Mouse (Mus musculus) limb, embryonic 14.5 days (tissue): ENCODE measurements around the gene Sort1. TPM values are rescaled to one million over a fixed set of nuclear protein-coding genes. Genes with fewer than 3 reads are reported as not detected.
A peak's percentile ranks its signal among the peaks of the same experiment; 100 is the strongest.

ENCODE experiments used
- ATAC-seq: fragments of 200-750 bp; cut with Nextera tagmentation; 2 replicates; pipeline ENCODE4 v1.8.0; 2017; ENCODE audit warnings: low read depth, moderate number of reproducible peaks, moderate TSS enrichment; ENCODE audit not compliant: low FRiP score
- DNase-seq: peaks from one replicate; pipeline ENCODE4 v3.0.0-alpha.2; 2015; ENCODE audit warnings: low spot score
- H3K27ac ChIP-seq: fragments of 300-500 bp; sonication (generic); replicated peaks from 2 replicates; pipeline ENCODE4 v1.5.1; 2014; ENCODE audit warnings: low read depth, mild to moderate bottlenecking, low read length, moderate library complexity, mixed read lengths
- H3K27me3 ChIP-seq: fragments of 300-500 bp; sonication (generic); 2 replicates; pipeline ENCODE4 v1.6.1; 2014; ENCODE audit warnings: low read length, mixed read lengths; ENCODE audit not compliant: control insufficient read depth, insufficient read depth
- H3K36me3 ChIP-seq: fragments of 300-500 bp; sonication (generic); 2 replicates; pipeline ENCODE4 v1.6.1; 2014; ENCODE audit warnings: mild to moderate bottlenecking, low read length, moderate library complexity, mixed read lengths; ENCODE audit not compliant: control insufficient read depth, insufficient read depth
- H3K4me1 ChIP-seq: fragments of 300-500 bp; sonication (generic); 2 replicates; pipeline ENCODE4 v1.6.1; 2014; ENCODE audit warnings: antibody characterized with exemption, low read length, mixed read lengths; ENCODE audit not compliant: control insufficient read depth, insufficient read depth
- H3K4me2 ChIP-seq: fragments of 300-500 bp; sonication (generic); replicated peaks from 2 replicates; pipeline ENCODE4 v1.6.1; 2014; ENCODE audit warnings: low read depth, mild to moderate bottlenecking, low read length, moderate library complexity; ENCODE audit not compliant: severe bottlenecking
- H3K4me3 ChIP-seq: fragments of 300-500 bp; sonication (generic); replicated peaks from 2 replicates; pipeline ENCODE4 v1.5.1; 2014; ENCODE audit warnings: low read length
- H3K9ac ChIP-seq: fragments of 300-500 bp; sonication (generic); 2 replicates; pipeline ENCODE4 v1.6.1; 2014; ENCODE audit warnings: mild to moderate bottlenecking, low read depth, low read length, moderate library complexity; ENCODE audit not compliant: severe bottlenecking
- H3K9me3 ChIP-seq: fragments of 300-500 bp; sonication (generic); 2 replicates; pipeline ENCODE4 v1.6.1; 2016; ENCODE audit warnings: low read length; ENCODE audit not compliant: control insufficient read depth
- POLR2A ChIP-seq: fragments of 200-500 bp; IDR thresholded peaks from 2 replicates; pipeline ENCODE4 v1.8.0; 2012; ENCODE audit warnings: inconsistent platforms, mild to moderate bottlenecking, moderate library complexity, borderline replicate concordance; ENCODE audit not compliant: insufficient read depth, insufficient read length; ENCODE audit errors: extremely low read depth
- WGBS: fragments of 180-500 bp; shearing (Covaris S2); extraction: QIAGEN DNeasy Blood & Tissue Kit; methylation state at CpG from one replicate; pipeline ENCODE4 v1.1.7; 2014; 5-methylcytosine and 5-hydroxymethylcytosine counted together
- polyA plus RNA-seq, 2 experiments: library from polyadenylated mRNA; depleted of rRNA in 1 of 2; stranded (reverse) in 1 of 2; unstranded in 1 of 2; fragments of >200 nt; fragmentation: Nextera tagmentation in 1 of 2; extraction: Ambion mirVana in 1 of 2; gene quantifications; 2 replicates each; pipeline versions ENCODE4 v1.2.1 to v1.2.3; 2012 to 2014

The Sort1 gene
- polyA plus RNA-seq, 2 experiments, result 17.9 to 30.4 TPM

DNA sequence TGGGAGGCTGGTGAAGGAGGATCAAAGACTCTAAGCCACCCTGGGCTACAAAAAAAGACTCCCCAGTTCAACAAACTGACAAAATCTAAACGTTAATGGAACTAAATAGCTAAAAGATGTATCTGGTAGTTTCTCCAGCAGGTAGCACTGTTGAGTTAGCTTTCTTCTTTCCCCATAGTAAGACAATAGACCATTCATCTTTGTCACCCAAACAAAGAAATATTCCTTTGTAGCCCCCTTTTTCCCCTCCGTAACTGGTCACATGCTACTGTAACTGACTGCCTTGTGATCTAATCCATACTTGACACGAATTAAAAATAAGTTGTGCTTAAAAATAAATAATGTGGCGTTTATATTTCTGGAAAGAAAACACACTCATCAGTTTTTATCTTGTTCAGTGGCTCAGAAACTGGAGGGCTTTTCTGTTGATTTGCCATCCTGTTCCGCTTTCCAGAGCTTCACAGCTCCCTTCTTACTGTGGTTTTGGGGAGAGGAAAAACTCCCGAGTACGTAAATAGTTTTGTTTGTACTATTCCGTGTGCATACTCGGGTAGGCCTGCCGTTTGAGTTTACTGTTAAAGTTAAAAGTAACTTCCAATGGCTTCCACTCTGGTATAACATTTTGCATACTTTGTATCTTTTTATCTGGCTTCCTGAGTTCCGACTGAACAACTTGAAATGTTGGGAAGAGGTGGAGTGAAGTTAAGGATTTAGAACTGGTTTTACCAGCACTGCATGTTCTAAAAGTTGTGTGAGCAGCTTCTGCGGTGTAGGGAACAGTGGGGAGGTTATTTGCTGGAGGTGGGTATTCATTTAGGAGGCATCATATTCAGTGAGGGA lies 1.3 kb upstream of the Sort1 start:
- DNase-seq, result peak; percentile 91
- H3K4me2 ChIP-seq, result peak overlapping the region; percentile 94; the same call in 1 of the 2 replicates
- peak overlapping the region; percentile 71; the same call in 1 of the 2 replicates for H3K9ac ChIP-seq

DNA sequence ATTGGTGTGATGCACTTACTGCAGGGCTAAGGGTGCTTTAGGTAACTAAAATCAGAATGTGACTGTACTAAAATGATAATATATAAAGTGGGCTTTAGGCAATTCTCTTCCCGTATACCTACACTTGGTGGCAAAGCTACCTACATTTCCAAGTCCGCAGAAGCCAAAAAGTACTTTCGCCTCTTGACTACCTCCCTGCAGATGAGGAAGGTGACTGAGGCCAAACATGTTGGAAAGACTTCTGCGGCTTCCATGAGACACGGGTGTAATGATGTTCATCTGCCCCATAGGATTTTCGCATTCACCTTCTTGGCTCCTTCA lies 681 bp upstream of the Sort1 start:
- no peaks in the 10 kb centered on the region for H3K9me3 ChIP-seq
- 12% methylated on average over 6 of the region's 6 CpGs for WGBS

More for the DNA sequence above, 1.3 kb upstream of the Sort1 start:
- ATAC-seq, result no peak; the same call in 1 of the 2 replicates
- TF ChIP-seq POLR2A, result no peak
- 30% methylated on average over 12 of the region's 12 CpGs for WGBS
- H3K36me3 ChIP-seq, result peaks cover 23% of the 10 kb centered on the region
- H3K4me3 ChIP-seq, result peak overlapping the region; percentile 77; the same call in 1 of the 2 replicates
- peaks cover 14% of the 10 kb centered on the region; the same call in 1 of the 2 replicates for H3K4me1 ChIP-seq
- peak overlapping the region; percentile 63 for H3K27ac ChIP-seq
- H3K27me3 ChIP-seq, result no peaks in the 10 kb centered on the region
- H3K9me3 ChIP-seq, result no peaks in the 10 kb centered on the region

DNA sequence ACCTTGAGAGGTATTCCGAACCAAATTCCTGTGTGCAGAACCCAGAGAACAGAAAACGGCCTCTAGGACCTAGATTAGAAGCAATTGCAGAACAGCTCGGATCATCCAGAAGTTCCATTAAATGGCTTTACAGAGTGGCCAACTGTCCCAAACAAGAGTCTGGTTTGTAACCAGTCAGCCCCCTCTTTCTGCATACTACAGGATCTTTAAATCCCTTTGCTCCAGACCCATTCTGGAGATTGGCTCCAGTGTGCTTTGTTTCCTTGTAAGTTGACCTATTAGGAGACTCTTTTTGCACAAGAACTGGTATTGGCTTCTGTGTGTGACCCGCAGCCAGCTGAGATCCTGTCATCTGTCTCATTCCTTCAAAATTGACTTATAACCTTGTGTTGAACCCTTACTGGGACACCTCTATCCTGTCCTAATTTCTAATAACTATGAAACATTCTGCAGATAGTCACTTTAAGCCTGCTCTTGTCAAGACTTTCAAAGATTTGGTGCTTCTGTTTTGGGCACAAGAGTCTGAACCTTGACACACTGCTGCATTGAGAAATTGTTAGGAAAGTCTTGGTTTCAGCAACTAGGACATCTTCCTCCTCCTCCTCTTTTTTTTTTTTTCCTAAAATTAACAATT lies 1.3 kb downstream of the Sort1 start:
- peak overlapping the region; percentile 94 for H3K4me2 ChIP-seq
- ATAC-seq (no peak), DNase-seq (no peak)
- no peak overlapping the region for H3K27ac ChIP-seq
- H3K4me3 ChIP-seq, result peak overlapping the region; percentile 77
- H3K4me1 ChIP-seq, result peaks cover 25% of the 10 kb centered on the region
- peaks cover 1% of the 10 kb centered on the region; the same call in 1 of the 2 replicates for H3K36me3 ChIP-seq
- WGBS, result 53% methylated on average over 4 of the region's 4 CpGs
- no peaks in the 10 kb centered on the region for H3K27me3 ChIP-seq
- no peak for TF ChIP-seq POLR2A
- no peaks in the 10 kb centered on the region for H3K9me3 ChIP-seq
- H3K9ac ChIP-seq, result peak overlapping the region; percentile 1; the same call in 1 of the 2 replicates

More for the DNA sequence above, 681 bp upstream of the Sort1 start:
- no peaks in the 10 kb centered on the region for H3K27me3 ChIP-seq
- H3K27ac ChIP-seq, result peak overlapping the region; percentile 63
- no peak for DNase-seq
- H3K9ac ChIP-seq, result peak overlapping the region; percentile 71
- no peak for ATAC-seq
- H3K4me3 ChIP-seq, result peak overlapping the region; percentile 77
- peak overlapping the region; percentile 94 for H3K4me2 ChIP-seq
- H3K4me1 ChIP-seq, result peaks cover 17% of the 10 kb centered on the region
- H3K36me3 ChIP-seq, result peaks cover 17% of the 10 kb centered on the region
- TF ChIP-seq POLR2A, result no peak

DNA sequence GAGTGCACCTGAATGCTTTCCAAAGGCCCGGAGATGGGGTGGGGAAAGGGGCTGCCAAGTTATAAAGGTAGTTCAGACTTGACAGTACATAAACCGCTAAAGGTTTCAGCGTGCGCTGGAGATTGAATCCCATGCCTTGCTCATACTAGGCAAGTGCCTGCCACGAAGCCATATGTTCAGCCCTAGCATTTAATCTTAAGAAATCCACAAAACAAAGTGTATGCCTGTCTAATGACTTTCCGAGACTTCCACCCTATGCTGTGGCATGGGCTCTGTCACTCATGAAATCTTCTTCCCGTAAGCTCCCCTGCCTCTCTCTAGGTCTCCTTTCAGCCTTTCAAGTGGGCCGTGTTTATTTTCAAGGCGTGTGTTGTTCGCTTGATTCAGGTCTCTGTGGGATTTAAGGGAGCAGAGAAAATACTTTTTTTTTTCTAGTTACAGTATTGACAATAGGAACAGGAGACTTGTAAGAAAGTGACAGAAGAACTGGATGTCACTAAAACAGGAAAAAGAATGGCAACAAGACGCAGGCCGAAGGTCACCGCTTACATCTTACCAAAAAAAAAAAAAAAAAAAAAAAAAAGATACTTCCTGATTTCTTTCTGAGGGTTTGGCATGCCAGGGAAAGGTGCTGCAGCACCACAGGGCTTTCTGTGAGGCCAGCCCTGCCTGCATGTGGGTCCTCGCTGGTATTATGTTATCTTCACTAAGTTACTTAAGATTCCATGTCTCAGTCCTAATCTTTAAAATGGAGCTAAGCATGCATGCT lies 3.0 kb downstream of the Sort1 start:
- Histone ChIP-seq H3K27ac (no peak overlapping the region), H3K4me1 (peaks cover 25% of the 10 kb centered on the region), H3K4me2 (no peak overlapping the region), H3K36me3 (no peaks in the 10 kb centered on the region; the same call in 1 of the 2 replicates), H3K9ac (peak overlapping the region; percentile 9; the same call in 1 of the 2 replicates), H3K4me3 (no peak overlapping the region), H3K27me3 (no peaks in the 10 kb centered on the region), H3K9me3 (no peaks in the 10 kb centered on the region)
- TF ChIP-seq POLR2A, result no peak
- DNase-seq, result no peak
- no peak for ATAC-seq
- WGBS, result 65% methylated on average over 14 of the region's 14 CpGs
